8 mouse cellular contexts compared by ENCODE assay signal in the genomic region with DNA sequence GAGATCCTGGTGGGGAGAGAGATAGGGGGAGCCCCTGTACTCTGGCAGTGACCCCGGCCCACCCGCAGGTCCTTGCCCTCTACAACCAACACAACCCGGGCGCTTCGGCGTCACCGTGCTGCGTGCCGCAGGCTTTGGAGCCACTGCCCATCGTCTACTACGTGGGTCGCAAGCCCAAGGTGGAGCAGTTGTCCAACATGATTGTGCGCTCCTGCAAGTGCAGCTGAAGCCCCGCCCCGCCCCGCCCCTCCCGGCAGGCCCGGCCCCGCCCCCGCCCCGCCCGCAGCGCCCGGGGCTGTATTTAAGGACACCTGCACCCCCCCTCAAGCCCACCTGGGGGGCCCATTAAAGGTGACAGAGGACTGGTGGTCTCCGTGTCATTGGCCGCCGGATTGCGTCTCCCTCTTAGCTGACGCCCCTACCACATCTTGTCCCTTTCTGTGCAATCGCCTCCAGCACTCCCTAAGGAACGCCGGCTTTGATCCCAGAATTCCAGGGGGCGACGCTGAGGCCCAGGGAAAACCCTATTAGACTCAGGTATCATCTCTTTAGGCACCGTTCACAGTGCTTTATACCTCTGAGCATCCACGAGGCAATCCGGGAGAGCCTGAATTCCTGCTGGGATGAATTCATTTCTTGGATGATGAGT. TPM values are rescaled to one million over a fixed set of nuclear protein-coding genes. Genes with fewer than 3 reads are reported as not detected.
DNase-seq lines count a peak whose midpoint lies in the region; ATAC-seq lines count a peak whose summit lies in the region.

No protein-coding gene starts in this region.

- H3K27me3 ChIP-seq in embryonic facial prominence, embryonic 15.5 days = peaks cover 6% of the 10 kb centered on the region; the same call in 1 of the 2 replicates
- H3K27me3 ChIP-seq in intestine, embryonic 14.5 days (replicated peaks; ENCODE audit: control insufficient read depth, insufficient read depth, low read length) = no peaks in the 10 kb centered on the region
- H3K27me3 ChIP-seq in midbrain, embryonic 16.5 days (ENCODE audit: control insufficient read depth, insufficient read depth, low read depth, low read length) = no peaks in the 10 kb centered on the region

- WGBS in embryonic facial prominence, embryonic 15.5 days = 13% methylated on average over 36 of the region's 37 CpGs
- 12% methylated on average over 36 of the region's 37 CpGs for WGBS in intestine, embryonic 14.5 days
- 4% methylated on average over 33 of the region's 37 CpGs for WGBS in midbrain, embryonic 16.5 days

- H3K36me3 ChIP-seq in embryonic facial prominence, embryonic 15.5 days = peaks cover 18% of the 10 kb centered on the region
- H3K36me3 ChIP-seq in intestine, embryonic 14.5 days (ENCODE audit: control insufficient read depth, insufficient read depth, low read length) = no peaks in the 10 kb centered on the region
- no peaks in the 10 kb centered on the region for H3K36me3 ChIP-seq in midbrain, embryonic 16.5 days (ENCODE audit: control insufficient read depth, insufficient read depth, low read length)

- no peak for ATAC-seq in embryonic facial prominence, embryonic 15.5 days (ENCODE audit: insufficient number of reproducible peaks, low FRiP score, low TSS enrichment, low read depth)
- peak; percentile 30; the same call in 1 of the 2 replicates for ATAC-seq in intestine, embryonic 14.5 days (replicated peaks; ENCODE audit: low FRiP score, low TSS enrichment, low read depth)
- peak; percentile 69 for ATAC-seq in midbrain, embryonic 16.5 days

- no peaks in the 10 kb centered on the region for H3K9me3 ChIP-seq in embryonic facial prominence, embryonic 15.5 days (replicated peaks)
- H3K9me3 ChIP-seq in intestine, embryonic 14.5 days (ENCODE audit: control insufficient read depth, low read length) = peaks cover 5% of the 10 kb centered on the region
- no peaks in the 10 kb centered on the region for H3K9me3 ChIP-seq in midbrain, embryonic 16.5 days (replicated peaks; ENCODE audit: control insufficient read depth, low read length, poor library complexity, severe bottlenecking)

- no peak overlapping the region for H3K27ac ChIP-seq in embryonic facial prominence, embryonic 15.5 days (replicated peaks)
- no peak overlapping the region for H3K27ac ChIP-seq in intestine, embryonic 14.5 days (ENCODE audit: low read depth)
- no peak overlapping the region for H3K27ac ChIP-seq in midbrain, embryonic 16.5 days (ENCODE audit: low read length)

- no peak overlapping the region for H3K9ac ChIP-seq in embryonic facial prominence, embryonic 15.5 days
- H3K9ac ChIP-seq in intestine, embryonic 14.5 days (ENCODE audit: low read length) = no peak overlapping the region
- peak overlapping the region; percentile 51 for H3K9ac ChIP-seq in midbrain, embryonic 16.5 days (ENCODE audit: low read depth, low read length)

- DNase-seq in kidney, postnatal 4 days = peak; percentile 32 to 42
- no peak for DNase-seq in kidney, adult 8-10 months
- peak; percentile 64 for DNase-seq in intestine, embryonic 14.5 days (ENCODE audit: low spot score)
- no peak for DNase-seq in layer of hippocampus, adult 9-11 months
- no peak for DNase-seq in left cerebral cortex, adult 8-10 months (ENCODE audit: low spot score in 2 of 2)
- no peak for DNase-seq in lung, postnatal 4 days

- peak overlapping the region; percentile 41 for H3K4me2 ChIP-seq in embryonic facial prominence, embryonic 15.5 days (replicated peaks)
- H3K4me2 ChIP-seq in intestine, embryonic 14.5 days (ENCODE audit: low read length) = peak overlapping the region; percentile 36
- peak overlapping the region; percentile 78 for H3K4me2 ChIP-seq in midbrain, embryonic 16.5 days (ENCODE audit: low read length)

- H3K4me3 ChIP-seq in embryonic facial prominence, embryonic 15.5 days (replicated peaks) = no peak overlapping the region
- H3K4me3 ChIP-seq in intestine, embryonic 14.5 days (ENCODE audit: low read depth, low read length) = no peak overlapping the region
- peak overlapping the region; percentile 40 for H3K4me3 ChIP-seq in midbrain, embryonic 16.5 days (ENCODE audit: low read depth, low read length)

- H3K4me1 ChIP-seq in embryonic facial prominence, embryonic 15.5 days = peaks cover 25% of the 10 kb centered on the region
- H3K4me1 ChIP-seq in intestine, embryonic 14.5 days (replicated peaks; ENCODE audit: control insufficient read depth, insufficient read depth, low read length) = peaks cover 28% of the 10 kb centered on the region
- peaks cover 4% of the 10 kb centered on the region for H3K4me1 ChIP-seq in midbrain, embryonic 16.5 days (ENCODE audit: control insufficient read depth, insufficient read depth, low read length)

RNA-seq across cellular contexts. Expression of gene Ccdc97, which starts 14.0 kb away (rescaled TPM):
- polyA plus RNA-seq in embryonic facial prominence, embryonic 15.5 days (2015; fragmentation: Nextera tagmentation; extraction: Ambion mirVana) = 25.2 and 32.8 TPM in 2 replicates
- 27.0 and 27.4 TPM in 2 replicates for polyA plus RNA-seq in intestine, embryonic 14.5 days (2014; fragmentation: Nextera tagmentation; extraction: Ambion mirVana)
- polyA plus RNA-seq in midbrain, embryonic 16.5 days (2015; fragmentation: Nextera tagmentation; extraction: Ambion mirVana) = 32.1 and 36.8 TPM in 2 replicates
- total RNA-seq in left cerebral cortex, adult 8-10 months (2022) = 10 to 100 TPM; 57.8 to 60.7 (median 58.4) TPM

RNA-seq across cellular contexts. Expression of gene Tgfb1, which starts 18.0 kb away (rescaled TPM):
- polyA plus RNA-seq in embryonic facial prominence, embryonic 15.5 days (2015; fragmentation: Nextera tagmentation; extraction: Ambion mirVana) = 4.3 and 4.8 TPM in 2 replicates
- 2.4 and 3.2 TPM in 2 replicates for polyA plus RNA-seq in intestine, embryonic 14.5 days (2014; fragmentation: Nextera tagmentation; extraction: Ambion mirVana)
- 0.21 and 0.78 TPM in 2 replicates for polyA plus RNA-seq in midbrain, embryonic 16.5 days (2015; fragmentation: Nextera tagmentation; extraction: Ambion mirVana)
- 10 to 100 TPM in 2 of 4 experiments, 1 to 10 TPM in 2; 6.1 to 19.9 (median 11.1) TPM for total RNA-seq in left cerebral cortex, adult 8-10 months (2022)

RNA-seq across cellular contexts. Expression of gene B9d2, which starts 24.3 kb away (rescaled TPM):
- 29.0 and 31.3 TPM in 2 replicates for polyA plus RNA-seq in embryonic facial prominence, embryonic 15.5 days (2015; fragmentation: Nextera tagmentation; extraction: Ambion mirVana)
- polyA plus RNA-seq in intestine, embryonic 14.5 days (2014; fragmentation: Nextera tagmentation; extraction: Ambion mirVana) = 27.2 and 32.0 TPM in 2 replicates
- polyA plus RNA-seq in midbrain, embryonic 16.5 days (2015; fragmentation: Nextera tagmentation; extraction: Ambion mirVana) = 40.0 and 49.8 TPM in 2 replicates
- total RNA-seq in left cerebral cortex, adult 8-10 months (2022) = 10 to 100 TPM; 25.3 to 29.6 (median 28.6) TPM

RNA-seq across cellular contexts. Expression of gene Tmem91, which starts 29.9 kb away (rescaled TPM):
- polyA plus RNA-seq in embryonic facial prominence, embryonic 15.5 days (2015; fragmentation: Nextera tagmentation; extraction: Ambion mirVana) = 3.2 and 3.4 TPM in 2 replicates
- 2.2 and 2.6 TPM in 2 replicates for polyA plus RNA-seq in intestine, embryonic 14.5 days (2014; fragmentation: Nextera tagmentation; extraction: Ambion mirVana)
- polyA plus RNA-seq in midbrain, embryonic 16.5 days (2015; fragmentation: Nextera tagmentation; extraction: Ambion mirVana) = 61.6 and 90.5 TPM in 2 replicates
- 10 to 100 TPM; 27.1 to 37.7 (median 34.1) TPM for total RNA-seq in left cerebral cortex, adult 8-10 months (2022)

RNA-seq across cellular contexts. Expression of gene Exosc5, which starts 45.9 kb away (rescaled TPM):
- polyA plus RNA-seq in embryonic facial prominence, embryonic 15.5 days (2015; fragmentation: Nextera tagmentation; extraction: Ambion mirVana) = 70.1 and 71.3 TPM in 2 replicates
- 93.8 and 98.4 TPM in 2 replicates for polyA plus RNA-seq in intestine, embryonic 14.5 days (2014; fragmentation: Nextera tagmentation; extraction: Ambion mirVana)
- polyA plus RNA-seq in midbrain, embryonic 16.5 days (2015; fragmentation: Nextera tagmentation; extraction: Ambion mirVana) = 35.2 and 35.4 TPM in 2 replicates
- total RNA-seq in left cerebral cortex, adult 8-10 months (2022) = 10 to 100 TPM; 21.7 to 27.4 (median 26.7) TPM

Comparison
In these comparisons a context has a peak if more than half of its experiments do, and no peak if none do; other contexts are left out.
1. DNase-seq: peak in kidney, postnatal 4 days (2 of 2) and intestine, embryonic 14.5 days (single experiment); none in kidney, adult 8-10 months (0 of 2), layer of hippocampus, adult 9-11 months (single experiment), left cerebral cortex, adult 8-10 months (0 of 2) and lung, postnatal 4 days (0 of 2).
2. Peak in every context shown above with its lines, with median percentiles within 50 percentile points of each other: H3K4me2 ChIP-seq.